Mouse (Mus musculus) embryonic stem cell, embryonic (primary cell): ENCODE data around the gene Gja8.

Experiments
- CTCF ChIA-PET, 4 experiments: fragments of 300-600 bp in 2 of 4; fragments of 350-600 bp in 2 of 4; sonication (Branson Sonifier 250); formaldehyde crosslinking; loops; one replicate each; lab custom pipeline; 2022; ENCODE audit warnings: inconsistent platforms in 2 of 4; lab: Charles Lee
- POLR2A ChIA-PET, 4 experiments: fragments of 300-600 bp in 2 of 4; fragments of 350-600 bp in 2 of 4; sonication (Branson Sonifier 250); formaldehyde crosslinking; loops; one replicate each; lab custom pipeline; 2022; ENCODE audit warnings: antibody characterized with exemption in 4 of 4, inconsistent platforms in 1 of 4; lab: Charles Lee

The Gja8 gene

DNA sequence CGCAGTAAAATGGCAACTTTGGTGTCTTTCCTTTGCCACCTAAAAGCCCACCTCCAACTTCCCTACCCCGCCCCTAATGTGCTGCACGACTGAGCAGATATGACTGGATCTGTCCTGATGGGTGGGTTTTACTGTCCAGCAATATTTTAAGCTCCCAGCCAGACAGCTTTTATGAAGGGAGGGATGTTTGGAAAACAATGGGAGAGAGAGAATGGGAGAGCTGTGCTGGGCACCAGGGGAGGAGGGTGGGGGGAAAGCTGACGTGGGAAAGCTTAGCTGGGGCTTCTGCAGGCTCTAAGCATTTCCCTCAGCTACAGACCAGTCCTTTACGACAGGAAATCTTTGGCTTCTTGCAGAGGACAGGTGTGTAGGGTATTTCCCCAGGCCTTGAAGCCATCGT is at the start of gene Gja8:
TSS of gene Gja8 (minus strand) at position 101 of the 400 bp plus-strand sequence.
- ChIA-PET POLR2A (interaction anchor here in 1 of 4 experiments (0.9 kb wide), 1 partner anchor 11 kb away, joined by 4 read pairs; no protein-coding TSS in a partner anchor), CTCF (interaction anchor here in 1 of 4 experiments (0.6 kb wide), 1 partner anchor 848 kb away, joined by 3 read pairs; no protein-coding TSS in a partner anchor)

DNA sequence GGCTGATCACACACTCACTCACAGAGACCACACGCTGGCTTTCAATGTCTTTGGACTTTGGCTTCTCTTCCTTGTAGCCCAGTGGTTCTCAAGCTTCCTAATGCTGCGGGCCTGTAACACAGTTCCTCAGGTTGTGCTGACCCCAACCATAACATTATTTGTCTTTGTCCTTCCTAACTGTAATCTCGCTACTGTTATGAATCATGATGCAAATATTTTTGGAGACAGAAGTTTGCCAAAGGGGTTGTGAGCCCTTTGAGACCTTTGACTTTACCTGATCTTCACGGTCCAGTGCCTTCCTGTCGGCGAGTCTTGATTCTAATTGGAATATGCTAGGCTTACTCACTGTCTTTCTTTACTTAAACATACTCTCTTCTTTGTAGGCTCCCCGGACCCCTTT is 48.6 kb upstream of the Gja8 start:
- CTCF ChIA-PET = no interaction called here
- POLR2A ChIA-PET = no interaction called here

DNA sequence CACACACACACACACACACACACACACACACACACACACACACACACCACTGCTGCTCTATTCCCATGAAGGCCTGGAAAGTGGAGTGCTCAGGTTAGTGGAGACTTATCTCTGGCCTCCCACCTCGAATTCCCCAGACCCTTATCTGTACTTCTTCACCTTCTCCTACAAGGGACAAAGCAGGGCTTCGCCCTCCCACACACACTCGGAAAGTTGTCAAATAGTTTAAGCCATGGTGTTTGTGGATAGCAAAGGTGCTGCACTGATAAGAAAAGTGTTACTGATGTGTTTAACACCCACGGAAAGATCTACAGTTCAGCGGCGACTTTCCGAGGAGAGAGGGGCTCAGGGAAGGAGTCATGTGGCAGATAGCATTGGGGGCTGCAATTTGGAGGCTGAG is 45.2 kb upstream of the Gja8 start:
- CTCF ChIA-PET = interaction anchor here in 1 of 4 experiments (0.7 kb wide), 1 partner anchor 9 kb away, joined by 9 read pairs; no protein-coding TSS in a partner anchor
- POLR2A ChIA-PET = no interaction called here

DNA sequence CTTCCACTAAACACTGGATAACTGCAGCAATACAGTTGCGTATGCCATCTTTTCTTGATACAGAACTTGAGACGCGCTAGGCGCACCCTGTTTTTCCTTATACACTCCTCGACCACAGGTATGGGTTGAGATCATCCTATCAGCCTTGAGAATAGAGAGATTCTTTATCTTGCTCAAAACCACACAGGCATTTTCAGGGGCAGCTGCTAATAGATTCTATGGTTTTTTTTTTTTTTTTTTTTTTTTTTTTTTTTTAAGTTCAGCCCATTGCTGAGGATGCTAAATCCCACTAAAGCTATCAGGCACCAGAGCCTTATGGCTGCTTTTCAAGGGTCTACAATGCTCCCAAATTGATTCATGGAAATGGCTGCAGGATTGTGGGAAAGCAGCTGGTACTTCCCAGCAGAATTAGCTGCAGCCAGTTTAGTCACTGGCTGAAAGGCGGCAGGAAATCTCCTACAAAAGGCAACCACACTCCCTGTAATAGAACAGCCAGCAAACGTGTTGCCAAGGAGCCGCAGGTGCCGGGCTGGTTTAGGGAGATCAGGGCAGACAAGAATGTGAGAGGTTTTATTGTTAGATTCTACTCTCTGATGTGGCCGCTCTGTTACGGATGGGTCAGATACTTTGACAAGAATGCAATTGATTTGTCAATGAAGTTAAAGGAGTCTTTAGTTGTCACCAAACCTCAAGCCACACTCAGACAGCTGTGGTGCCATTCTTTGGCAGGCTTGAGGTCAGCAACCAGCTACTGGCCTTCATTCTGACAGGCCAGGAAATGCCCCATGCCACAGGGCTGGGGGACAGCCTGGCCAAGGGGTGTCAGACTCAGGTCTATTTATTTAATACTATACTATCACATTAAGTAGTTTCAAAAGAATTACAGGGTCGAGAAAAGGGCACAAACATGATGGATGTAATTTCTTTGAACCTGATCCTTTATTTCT is 37.5 kb upstream of the Gja8 start:
- ChIA-PET POLR2A (interaction anchor here in 1 of 4 experiments (1.5 kb wide), 1 partner anchor 9 kb away, joined by 5 read pairs; no protein-coding TSS in a partner anchor), CTCF (interaction anchor here in 2 of 4 experiments (0.6 to 0.7 kb wide), 2 partner anchors 280 to 1161 kb away, joined by 3 to 4 read pairs; no protein-coding TSS in a partner anchor)

DNA sequence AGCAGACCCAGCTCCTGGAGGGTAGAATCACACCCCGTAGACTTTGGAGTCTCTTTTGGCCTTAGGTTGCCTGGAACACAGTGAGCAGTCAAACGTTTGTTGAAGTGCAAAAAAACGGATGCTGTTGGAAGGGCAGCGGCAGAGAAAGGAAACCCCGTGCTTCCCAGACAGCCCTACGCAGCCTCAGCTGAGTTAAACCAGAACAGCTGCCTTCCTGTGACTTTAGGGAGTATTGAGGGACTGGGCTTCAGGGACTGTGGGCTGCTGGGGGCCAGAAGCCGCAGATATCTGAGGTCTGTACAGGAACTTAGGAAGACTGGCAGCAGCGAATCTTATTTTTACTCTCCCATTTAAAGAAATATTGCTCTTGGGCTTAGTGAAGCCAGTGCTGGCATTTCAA is 34.8 kb upstream of the Gja8 start:
- POLR2A ChIA-PET = interaction anchor here in 1 of 4 experiments (0.5 kb wide), 1 partner anchor 1240 kb away, joined by 4 read pairs; no protein-coding TSS in a partner anchor
- CTCF ChIA-PET = no interaction called here

DNA sequence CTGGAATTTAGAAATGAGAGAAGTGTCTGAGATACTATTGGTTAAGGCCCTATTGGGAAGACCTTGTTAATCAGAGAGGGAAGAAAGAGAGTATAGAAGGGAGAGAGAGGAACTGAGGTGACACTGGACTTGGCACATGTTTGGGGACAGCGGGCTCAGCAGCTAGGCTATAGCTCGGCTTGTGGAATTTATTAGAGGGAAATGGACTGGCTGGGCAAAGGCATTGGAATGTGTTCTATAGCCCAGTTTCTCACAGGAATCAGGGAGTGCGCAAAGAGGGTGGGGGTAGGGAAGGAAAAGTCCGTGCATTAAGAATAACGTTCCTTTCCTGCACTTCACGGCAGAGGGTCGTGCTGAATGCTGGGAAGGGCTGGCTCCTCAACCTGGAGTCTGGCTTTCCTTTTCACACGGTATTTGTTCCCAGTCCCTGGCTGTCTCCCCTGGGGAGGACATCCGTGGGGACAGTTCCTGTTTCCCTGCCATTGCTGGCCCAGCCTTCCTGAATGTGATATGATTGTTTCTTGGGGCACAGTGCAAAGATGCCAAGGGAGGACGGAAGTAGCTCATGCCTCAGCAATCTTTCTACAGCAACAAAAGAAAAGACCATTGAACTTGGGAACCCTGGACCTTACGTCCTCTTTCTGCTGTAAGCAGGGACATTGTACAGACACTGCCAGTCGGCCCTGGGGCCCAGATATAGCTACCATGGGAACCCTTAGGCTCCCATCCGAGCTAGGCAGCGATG is 27.8 kb upstream of the Gja8 start:
- ChIA-PET CTCF (no interaction called here), POLR2A (interaction anchor here in 1 of 4 experiments (1.4 kb wide), 1 partner anchor 10 kb away, joined by 5 read pairs; no protein-coding TSS in a partner anchor)

DNA sequence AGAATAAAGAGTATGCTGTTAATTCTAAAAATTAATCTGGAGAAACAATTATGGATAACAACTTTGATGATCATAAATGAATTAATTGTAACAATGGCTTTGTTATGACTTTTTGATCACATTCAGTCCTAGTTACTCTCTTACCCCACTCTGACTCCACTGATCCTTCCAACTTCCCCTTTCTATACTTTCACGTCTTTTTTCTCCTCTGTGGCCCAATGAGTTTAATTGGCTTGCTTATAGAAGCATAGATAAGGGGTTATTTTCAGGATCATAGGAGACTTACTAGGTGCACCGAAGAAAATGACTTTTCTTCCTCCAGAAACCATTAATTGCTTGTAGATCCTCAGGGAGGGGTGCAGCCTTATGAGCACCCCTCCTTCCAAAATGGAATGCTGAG is 16.9 kb upstream of the Gja8 start:
- ChIA-PET POLR2A (no interaction called here), CTCF (no interaction called here)

DNA sequence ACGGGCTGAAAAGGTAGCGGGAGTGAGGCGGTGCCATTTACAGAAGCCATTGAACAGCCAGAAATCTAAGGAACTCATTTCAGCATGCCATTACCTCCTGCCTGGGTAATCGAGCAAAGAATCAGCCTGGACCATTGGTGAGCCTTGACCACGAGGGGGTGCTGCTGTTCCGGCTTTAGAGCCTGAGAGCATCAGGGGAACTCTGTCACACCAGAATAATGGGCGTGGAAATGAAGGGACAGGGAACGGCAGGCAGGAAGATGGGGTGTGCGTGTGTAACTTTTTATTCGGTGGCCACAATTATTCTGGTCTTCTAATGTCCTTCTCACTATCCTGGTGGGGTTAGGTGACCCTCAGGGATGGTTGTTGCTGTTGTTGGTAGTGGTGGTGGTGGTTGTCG is 12.9 kb upstream of the Gja8 start:
- ChIA-PET POLR2A (no interaction called here), CTCF (interaction anchor here in 1 of 4 experiments (0.6 to 1.1 kb wide), 2 partner anchors 454 kb away, joined by 3 read pairs; no protein-coding TSS in a partner anchor)

DNA sequence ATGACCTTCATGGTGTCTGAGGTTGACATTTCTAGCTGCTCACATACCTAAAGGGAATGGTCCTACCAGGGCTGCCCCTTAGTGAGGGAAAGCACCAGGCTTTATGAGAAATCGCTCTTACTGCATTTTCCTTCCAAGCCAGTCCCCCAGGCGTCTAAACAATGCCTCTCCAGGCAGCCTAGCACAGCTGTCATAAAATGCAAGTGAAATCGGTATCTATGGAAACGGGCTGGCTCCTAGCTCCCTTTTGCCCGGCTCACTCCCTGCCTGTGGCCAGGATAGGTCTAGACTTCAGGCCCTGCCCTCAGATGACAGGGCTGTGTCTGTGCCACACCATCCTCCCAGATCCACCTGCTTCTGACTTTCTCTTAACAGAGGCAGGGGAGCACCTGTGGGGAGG is 11.8 kb upstream of the Gja8 start:
- ChIA-PET POLR2A (interaction anchor here in 1 of 4 experiments (0.6 to 1.5 kb wide), 2 partner anchors 12 to 185 kb away, joined by 3 to 4 read pairs; partner anchors contain the start of gene Gja8), CTCF (interaction anchor here (0.5 to 2.3 kb wide), 14 partner anchors 91 to 1636 kb away, joined by 3 to 14 read pairs (median 3); no protein-coding TSS in a partner anchor)

DNA sequence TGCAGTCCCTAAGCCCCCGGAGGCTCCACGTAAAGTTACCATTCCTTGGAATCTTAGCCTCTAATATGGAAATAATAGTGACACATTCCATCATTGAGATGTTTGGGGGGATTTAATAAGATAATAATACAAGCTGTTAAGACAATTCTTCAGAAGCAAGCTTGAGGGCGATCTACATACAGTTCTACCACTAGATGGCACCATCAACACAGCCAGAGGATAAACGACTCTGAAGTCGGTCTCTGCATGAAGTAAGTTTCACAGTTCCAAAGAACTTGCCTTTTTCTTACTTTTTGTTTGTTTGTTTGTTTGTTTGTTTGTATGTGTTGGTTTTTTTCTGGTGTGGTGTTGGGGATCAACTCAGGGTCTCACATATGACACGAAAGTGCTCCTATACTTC is 10.4 kb upstream of the Gja8 start:
- ChIA-PET CTCF (interaction anchor here (0.6 to 2.3 kb wide), 60 partner anchors 8 to 778 kb away, joined by 3 to 12 read pairs (median 4); partner anchors contain the start of genes Bcl9 (in 1 of the 4), Polr3c (in 1 of the 4) and Rnf115 (in 1 of the 4)), POLR2A (interaction anchor here in 2 of 4 experiments (0.5 to 1.5 kb wide), 3 partner anchors 10 to 1106 kb away, joined by 3 to 4 read pairs (median 3); partner anchors contain the start of gene Gja8 (in 1 of the 2))

DNA sequence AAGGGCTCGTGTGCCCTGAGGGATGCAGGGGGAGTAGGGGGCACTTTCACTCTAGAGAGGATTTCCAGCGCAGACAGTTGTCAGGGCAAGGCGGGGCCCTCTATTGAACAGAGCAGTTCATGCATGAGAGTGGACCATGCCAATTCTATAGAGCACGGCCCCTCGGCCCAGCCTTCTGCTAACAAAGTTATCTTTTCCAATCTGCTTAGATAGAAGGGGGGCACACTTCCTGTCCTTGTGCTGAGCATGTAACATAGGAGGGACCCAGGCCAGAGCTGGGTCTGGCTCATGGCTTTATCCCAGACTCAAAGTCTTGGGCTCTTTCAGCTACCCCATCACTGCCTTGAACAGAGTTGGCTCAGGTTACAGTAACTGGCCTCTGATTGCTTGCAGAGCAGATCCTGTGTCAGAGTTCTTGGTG is 5.5 kb upstream of the Gja8 start:
- POLR2A ChIA-PET = interaction anchor here in 1 of 4 experiments (1.0 kb wide), 1 partner anchor 229 kb away, joined by 3 read pairs; no protein-coding TSS in a partner anchor

DNA sequence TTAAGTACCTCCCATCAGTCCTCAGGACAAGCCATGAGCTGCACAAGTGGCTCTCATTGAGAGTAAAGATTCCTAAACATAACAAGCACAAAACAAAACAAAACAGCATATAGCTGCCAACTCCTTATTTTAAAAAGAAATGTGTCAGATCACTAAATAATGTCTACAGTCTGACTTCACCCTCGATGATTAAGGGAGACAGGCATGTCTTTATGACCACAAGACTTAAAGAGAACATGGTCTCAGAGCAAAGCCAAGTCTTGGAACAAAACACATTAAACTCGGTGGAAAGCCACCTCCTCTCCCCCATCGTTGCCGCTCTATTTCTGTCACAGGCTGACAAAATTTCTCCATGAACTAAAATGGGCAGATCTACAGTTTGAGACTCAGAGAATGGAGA is 1.2 kb downstream of the Gja8 start:
- POLR2A ChIA-PET = interaction anchor here in 1 of 4 experiments (1.0 kb wide), 1 partner anchor 20 kb away, joined by 3 read pairs; the partner anchor contains the start of gene Gpr89
- CTCF ChIA-PET = interaction anchor here in 1 of 4 experiments (0.6 to 1.0 kb wide), 2 partner anchors 11 to 470 kb away, joined by 3 to 9 read pairs; no protein-coding TSS in a partner anchor

More for the DNA sequence above, 5.5 kb upstream of the Gja8 start:
- CTCF ChIA-PET = interaction anchor here in 1 of 4 experiments (0.6 kb wide), 1 partner anchor 260 kb away, joined by 5 read pairs; no protein-coding TSS in a partner anchor

DNA sequence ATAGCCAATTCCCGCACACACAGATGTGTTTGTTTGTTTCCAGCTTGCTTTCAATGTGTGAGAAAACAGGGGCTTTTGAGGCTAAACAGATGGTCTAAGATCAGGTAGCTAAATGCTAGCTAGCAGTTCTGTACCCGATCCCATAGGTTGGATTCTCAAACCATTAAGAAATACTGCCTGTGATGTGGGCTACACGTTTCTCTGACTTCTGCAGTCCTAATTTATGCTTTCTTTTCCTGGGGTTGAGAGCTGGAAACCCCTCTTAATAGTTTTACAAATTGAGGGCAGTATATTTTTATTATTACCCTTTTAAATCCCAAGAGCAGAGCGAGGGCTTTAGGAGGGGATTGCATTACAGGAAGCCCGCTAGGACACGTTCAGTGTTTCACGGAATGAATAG is 4.8 kb downstream of the Gja8 start:
- POLR2A ChIA-PET = interaction anchor here in 1 of 4 experiments (1.1 kb wide), 1 partner anchor 107 kb away, joined by 3 read pairs; no protein-coding TSS in a partner anchor
- CTCF ChIA-PET = interaction anchor here in 1 of 4 experiments (0.9 kb wide), 1 partner anchor 108 kb away, joined by 3 read pairs; no protein-coding TSS in a partner anchor

DNA sequence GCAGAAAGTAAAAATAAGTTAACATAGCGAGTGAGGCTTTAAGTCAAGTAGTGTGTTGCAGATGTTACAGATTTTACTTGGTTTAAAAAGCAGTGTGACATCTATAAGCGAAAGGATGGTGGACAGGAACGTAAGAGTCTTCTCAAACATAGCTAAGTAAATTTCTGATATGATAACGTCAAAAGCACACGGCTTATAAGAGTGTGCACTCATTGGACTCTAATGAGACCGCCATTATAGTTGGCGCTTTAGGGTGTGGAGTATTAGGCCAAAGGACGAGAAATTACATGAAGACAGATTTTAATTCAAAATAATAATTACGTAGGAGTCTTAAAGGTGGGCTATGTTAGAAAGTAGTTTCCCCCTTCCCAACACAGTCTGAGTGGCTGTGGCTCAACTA is 20.2 kb downstream of the Gja8 start:
- POLR2A ChIA-PET = interaction anchor here in 3 of 4 experiments (0.8 to 1.9 kb wide), 15 partner anchors 8 to 276 kb away, joined by 3 to 8 read pairs (median 4); partner anchors contain the start of gene Rbm8a (in 2 of the 3)
- CTCF ChIA-PET = no interaction called here

DNA sequence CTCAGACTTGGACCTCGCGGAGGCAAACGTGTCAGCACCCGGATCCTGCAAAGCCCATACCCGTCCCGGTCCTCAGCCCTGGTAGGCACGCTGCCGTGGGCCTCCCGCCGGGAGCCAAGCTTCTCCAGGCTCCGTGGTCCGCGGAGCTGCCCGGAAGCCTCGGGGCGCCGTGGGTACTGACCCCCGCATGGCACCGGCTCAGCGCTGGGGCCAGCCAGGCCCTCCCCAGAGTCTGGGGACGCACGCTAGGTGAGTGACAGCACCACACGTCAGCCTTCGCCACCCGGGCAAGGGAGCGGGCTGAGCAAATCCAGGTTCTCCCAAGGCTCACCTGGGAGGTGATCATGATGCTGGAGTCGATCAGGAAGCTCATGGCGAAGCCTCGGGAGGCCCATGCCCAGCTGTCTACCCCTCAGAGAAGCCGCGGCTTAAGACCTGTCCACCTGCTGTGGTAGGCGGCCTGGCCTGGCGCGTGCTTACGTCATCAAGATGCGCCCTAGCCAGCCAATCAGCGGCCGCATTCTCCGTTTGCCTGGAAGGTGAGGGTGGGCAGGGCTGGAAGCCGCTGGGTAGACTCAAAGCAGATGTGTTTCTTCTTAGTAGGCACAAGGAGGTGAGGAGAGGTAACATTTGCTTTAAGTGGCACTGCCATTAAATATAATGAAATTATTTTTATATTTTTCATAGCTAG is 20.8 kb downstream of the Gja8 start, which contains the start of gene Gpr89:
TSS of gene Gpr89 (minus strand) at position 496 of the 691 bp plus-strand sequence.
- ChIA-PET POLR2A (interaction anchor here in 2 of 4 experiments (0.8 to 1.9 kb wide), 17 partner anchors 8 to 328 kb away, joined by 3 to 8 read pairs (median 3); partner anchors contain the start of genes Rbm8a (in 2 of the 2) and Gm16253 (in 1 of the 2)), CTCF (no interaction called here)

DNA sequence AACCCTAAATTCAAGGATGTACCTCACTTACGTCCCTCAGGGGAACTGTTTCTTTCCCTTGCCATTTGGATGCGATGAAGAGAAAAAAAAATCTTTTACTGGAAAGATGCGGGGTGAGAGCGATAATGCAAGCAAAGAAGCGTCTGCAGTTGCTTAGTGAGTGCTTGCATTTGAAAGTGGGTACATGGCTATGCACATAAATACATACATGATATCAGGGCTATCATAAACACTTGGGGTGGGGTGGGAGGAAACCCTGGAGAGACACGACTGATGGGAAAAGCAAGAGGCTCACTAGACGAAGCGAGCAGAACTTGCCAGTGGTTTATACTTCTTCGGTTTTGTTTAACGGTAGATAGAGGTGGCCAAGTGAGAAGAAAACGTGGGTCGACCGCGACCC is 21.4 kb downstream of the Gja8 start, which contains the start of gene Gja5:
TSS of gene Gja5 (plus strand) at position 301 of the 400 bp plus-strand sequence.
- POLR2A ChIA-PET = interaction anchor here in 2 of 4 experiments (0.9 to 1.9 kb wide), 12 partner anchors 8 to 327 kb away, joined by 3 to 8 read pairs (median 3); partner anchors contain the start of genes Gm16253 (in 1 of the 2) and Rbm8a (in 1 of the 2)
- CTCF ChIA-PET = no interaction called here
